Mouse (Mus musculus) heart, adult 2 months (tissue): ENCODE data around the gene B4galt5.

ENCODE experiments used
- CTCF ChIP-seq: fragments of 200-600 bp; IDR thresholded peaks from 2 replicates; pipeline ENCODE4 v1.8.1; 2022; ENCODE audit warnings: antibody characterized with exemption, mild to moderate bottlenecking, moderate library complexity
- EP300 ChIP-seq: fragments of 200-500 bp; IDR thresholded peaks from 2 replicates; pipeline ENCODE4 v1.6.1; 2011; ENCODE audit warnings: low read depth, low read length, control low read depth; ENCODE audit not compliant: insufficient read depth
- POLR2A ChIP-seq: fragments of 200-500 bp; IDR thresholded peaks from 2 replicates; pipeline ENCODE4 v1.6.1; 2011; ENCODE audit warnings: mild to moderate bottlenecking, low read depth, low read length, control low read depth; ENCODE audit not compliant: insufficient read depth

GRCm38 (mm10) chr2:167347361-167347760 lies 1.6 kb downstream of the B4galt5 start:
- TF ChIP-seq POLR2A: no peak
- no peak for TF ChIP-seq CTCF
- TF ChIP-seq EP300: no peak
